Mouse (Mus musculus) ES-E14 (cell line): Measurements from ENCODE around the gene Tapt1. TPM values are rescaled to one million over a fixed set of nuclear protein-coding genes. Genes with fewer than 3 reads are reported as not detected.
A peak's percentile ranks its signal among the peaks of the same experiment; 100 is the strongest.
"Not testable (repeated sequence)": the region's sequence is repeated elsewhere in the genome, so short reads cannot be mapped to it uniquely, and the experiment has no call there.

Experiments
- DNase-seq: peaks from one replicate; pipeline ENCODE4 v3.0.0-alpha.2; 2013; ENCODE audit warnings: low read depth, low spot score
- H3K27ac ChIP-seq: 2 replicates; pipeline ENCODE4 v1.5.1; 2012; ENCODE audit warnings: low read depth, mild to moderate bottlenecking, low read length, moderate library complexity, mixed read lengths; ENCODE audit not compliant: poor library complexity, insufficient read depth, severe bottlenecking
- H3K36me3 ChIP-seq: 2 replicates; pipeline ENCODE4 v1.6.1; 2012; ENCODE audit warnings: mild to moderate bottlenecking, low read length, moderate library complexity, mixed read lengths; ENCODE audit not compliant: control insufficient read depth, poor library complexity, insufficient read depth, severe bottlenecking
- H3K4me1 ChIP-seq, 2 experiments: fragments of 150-350 bp in 1 of 2; sonication (generic) in 1 of 2; 2 replicates each; pipeline ENCODE4 v1.6.1; 2012; ENCODE audit warnings: low read length in 2 of 2, mild to moderate bottlenecking in 1 of 2, mixed read lengths in 1 of 2; ENCODE audit not compliant: control insufficient read depth in 2 of 2, insufficient read depth in 2 of 2, poor library complexity in 1 of 2
- H3K4me3 ChIP-seq, 2 experiments: fragments of 150-350 bp in 1 of 2; sonication (generic) in 1 of 2; 2 replicates each; pipeline ENCODE4 v1.5.1; 2012; ENCODE audit warnings: low read length in 2 of 2, low read depth in 1 of 2, mild to moderate bottlenecking in 1 of 2, mixed read lengths in 1 of 2; ENCODE audit not compliant: insufficient read depth in 1 of 2, poor library complexity in 1 of 2, severe bottlenecking in 1 of 2
- H3K9ac ChIP-seq: 2 replicates; pipeline ENCODE4 v1.6.1; 2012; ENCODE audit warnings: low read depth, mild to moderate bottlenecking, low read length, mixed read lengths; ENCODE audit not compliant: poor library complexity, insufficient read depth, severe bottlenecking
- H3K9me3 ChIP-seq: fragments of 150-350 bp; sonication (generic); 2 replicates; pipeline ENCODE4 v1.6.1; 2012; ENCODE audit warnings: low read depth, mild to moderate bottlenecking, low read length; ENCODE audit not compliant: control insufficient read depth, insufficient read depth
- CHD2 ChIP-seq: IDR thresholded peaks from 2 replicates; pipeline ENCODE4 v1.6.1; 2014; ENCODE audit warnings: mild to moderate bottlenecking, low read depth, low read length, inconsistent platforms
- HCFC1 ChIP-seq: IDR thresholded peaks from 2 replicates; pipeline ENCODE4 v1.6.1; 2012; ENCODE audit warnings: low read length, inconsistent platforms, borderline replicate concordance; ENCODE audit not compliant: insufficient read depth
- MAFK ChIP-seq: IDR thresholded peaks from 2 replicates; pipeline ENCODE4 v1.6.1; 2014; ENCODE audit warnings: mild to moderate bottlenecking, low read depth, low read length, inconsistent platforms; ENCODE audit not compliant: insufficient read depth
- ZC3H11A ChIP-seq: IDR thresholded peaks from 2 replicates; pipeline ENCODE4 v1.6.1; 2012; ENCODE audit warnings: low read depth, mild to moderate bottlenecking, inconsistent platforms, low read length, borderline replicate concordance
- ZNF384 ChIP-seq: IDR thresholded peaks from 2 replicates; pipeline ENCODE4 v1.6.1; 2012; ENCODE audit warnings: low read depth, low read length, inconsistent platforms
- in situ Hi-C, 2 experiments: fragments of 600-800 bp; cut with MboI; formaldehyde crosslinking; loops; one replicate each; pipeline ENCODE4 v1.15.1; 2025; ENCODE audit warnings: low sequenced_read_pairs in 2 of 2, inconsistent platforms in 1 of 2; ENCODE audit not compliant: unreplicated experiment in 2 of 2
- total RNA-seq: library from RNA; depleted of rRNA; stranded (reverse); fragments of 300-350 nt; gene quantifications from 2 replicates; pipeline ENCODE4 v1.2.3, GENCODE M21; 2012; rRNA removed

Gene Tapt1
- 25.9 and 33.5 TPM in 2 replicates for total RNA-seq

GRCm38 (mm10) chr5:44226521-44227461, at the start of gene Tapt1:
Tapt1 (minus strand) TSS chr5:44226626.
- in situ Hi-C loops = no loop called here
- H3K27ac ChIP-seq = peak within 1 kb of the TSS; percentile 74; the same call in 1 of the 2 replicates
- H3K4me1 ChIP-seq = peaks cover 0 to 5% of the 10 kb centered on the region in 2 experiments; a peak in 1 of 4 replicates
- no peaks in the 10 kb centered on the region for H3K9me3 ChIP-seq
- H3K36me3 ChIP-seq = no peaks in the 10 kb centered on the region
- TF ChIP-seq HCFC1 = no peak
- TF ChIP-seq CHD2 = no peak
- TF ChIP-seq ZC3H11A = no peak
- TF ChIP-seq MAFK = no peak
- H3K9ac ChIP-seq = peak within 1 kb of the TSS; percentile 99
- DNase-seq = peak; percentile 40
- H3K4me3 ChIP-seq = peak within 1 kb of the TSS; percentile 93 to 97

GRCm38 (mm10) chr5:44271564-44271963, 45.1 kb upstream of the Tapt1 start:
- Histone ChIP-seq H3K4me3 (peak overlapping the region in 1 of 2 experiments; percentile 19; a peak in 1 of 4 replicates), H3K9ac (no peak overlapping the region), H3K36me3 (no peaks in the 10 kb centered on the region), H3K9me3 (no peaks in the 10 kb centered on the region), H3K4me1 (no peaks in the 10 kb centered on the region), H3K27ac (no peak overlapping the region)
- TF ChIP-seq ZC3H11A = no peak
- no peak for TF ChIP-seq ZNF384
- TF ChIP-seq MAFK = no peak
- 0 out of 2 replicates have a peak, but pooled peaks have one; percentile 17 for TF ChIP-seq CHD2
- no peak for TF ChIP-seq HCFC1
- in situ Hi-C loops = no loop called here
- DNase-seq = no peak

- DNase-seq, H3K9me3 ChIP-seq, H3K27ac ChIP-seq, H3K36me3 ChIP-seq, H3K4me1 ChIP-seq, H3K4me3 ChIP-seq, H3K9ac ChIP-seq: not testable (repeated sequence)
- in situ Hi-C loops = loop anchor here in 1 of 2 experiments (10.0 kb wide), 1 partner anchor 374 kb away; no protein-coding TSS in a partner anchor
These were observed 42.1 kb upstream of the Tapt1 start for GRCm38 (mm10) chr5:44268524-44268923.

- in situ Hi-C loops = loop anchor here in 1 of 2 experiments (10.0 kb wide), 1 partner anchor 367 kb away; no protein-coding TSS in a partner anchor
- H3K4me3 ChIP-seq = no peak overlapping the region
- no peaks in the 10 kb centered on the region for H3K36me3 ChIP-seq
- no peak overlapping the region for H3K27ac ChIP-seq
- H3K4me1 ChIP-seq = no peaks in the 10 kb centered on the region
- DNase-seq = no peak
- TF ChIP-seq HCFC1 (no peak), ZC3H11A (no peak), MAFK (no peak), CHD2 (no peak), ZNF384 (no peak)
- no peaks in the 10 kb centered on the region for H3K9me3 ChIP-seq
- H3K9ac ChIP-seq = no peak overlapping the region
These were observed 35.3 kb upstream of the Tapt1 start for GRCm38 (mm10) chr5:44261691-44262090.

GRCm38 (mm10) chr5:44261172-44261571, 34.7 kb upstream of the Tapt1 start:
- DNase-seq = no peak
- Histone ChIP-seq H3K9me3 (no peaks in the 10 kb centered on the region), H3K4me1 (no peaks in the 10 kb centered on the region), H3K36me3 (no peaks in the 10 kb centered on the region), H3K27ac (no peak overlapping the region), H3K9ac (no peak overlapping the region), H3K4me3 (no peak overlapping the region)
- no peak for TF ChIP-seq ZC3H11A
- TF ChIP-seq MAFK = no peak
- TF ChIP-seq ZNF384 = no peak
- no peak for TF ChIP-seq CHD2
- TF ChIP-seq HCFC1 = no peak
- in situ Hi-C loops = loop anchor here in 1 of 2 experiments (10.0 kb wide), 1 partner anchor 366 kb away; no protein-coding TSS in a partner anchor
